Mouse (Mus musculus) MEL (cell line): ENCODE measurements around the gene Cfdp1. TPM values are rescaled to one million over a fixed set of nuclear protein-coding genes. Genes with fewer than 3 reads are reported as not detected.

Experiments
- DNase-seq: peaks from one replicate; pipeline ENCODE4 v3.0.0; 2011; ENCODE audit warnings: low read depth, low spot score
- H3K27ac ChIP-seq: 2 replicates; pipeline ENCODE4 v1.5.1; 2012; ENCODE audit warnings: low read depth, mild to moderate bottlenecking, control low read depth, low read length, moderate library complexity; ENCODE audit not compliant: control insufficient read depth
- H3K27me3 ChIP-seq, 2 experiments: fragments of 150-350 bp in 1 of 2; sonication (generic) in 1 of 2; 2 replicates each; pipeline ENCODE4 v1.6.1; 2012; ENCODE audit warnings: low read length in 2 of 2, mild to moderate bottlenecking in 2 of 2, improper control_type of control experiment in 1 of 2, moderate library complexity in 1 of 2; ENCODE audit not compliant: insufficient read depth in 2 of 2, control insufficient read depth in 1 of 2
- H3K36me3 ChIP-seq, 2 experiments: 2 replicates each; pipeline ENCODE4 v1.6.1; 2012 to 2014; ENCODE audit warnings: low read length in 2 of 2, improper control_type of control experiment in 1 of 2, inconsistent platforms in 1 of 2, mild to moderate bottlenecking in 1 of 2; ENCODE audit not compliant: insufficient read depth in 2 of 2, control insufficient read depth in 1 of 2
- H3K4me1 ChIP-seq, 2 experiments: fragments of 150-350 bp in 1 of 2; sonication (generic) in 1 of 2; 2 replicates each; pipeline ENCODE4 v1.6.1; 2012; ENCODE audit warnings: low read length in 2 of 2, improper control_type of control experiment in 1 of 2, mild to moderate bottlenecking in 1 of 2; ENCODE audit not compliant: insufficient read depth in 2 of 2, control insufficient read depth in 1 of 2
- H3K4me3 ChIP-seq, 2 experiments: fragments of 150-350 bp in 1 of 2; sonication (generic) in 1 of 2; 2 replicates each; pipeline ENCODE4 v1.5.1; 2012; ENCODE audit warnings: low read depth in 2 of 2, low read length in 2 of 2, mild to moderate bottlenecking in 2 of 2, moderate library complexity in 2 of 2, control low read depth in 1 of 2, improper control_type of control experiment in 1 of 2; ENCODE audit not compliant: control insufficient read depth in 1 of 2, insufficient read depth in 1 of 2
- H3K79me2 ChIP-seq: 2 replicates; pipeline ENCODE4 v1.6.1; 2012; ENCODE audit warnings: mild to moderate bottlenecking, low read length, moderate library complexity; ENCODE audit not compliant: control insufficient read depth, poor library complexity, insufficient read depth
- H3K9ac ChIP-seq: 2 replicates; pipeline ENCODE4 v1.6.1; 2012; ENCODE audit warnings: low read depth, mild to moderate bottlenecking, control low read depth, low read length, moderate library complexity; ENCODE audit not compliant: control insufficient read depth, poor library complexity, severe bottlenecking
- H3K9me3 ChIP-seq: fragments of 150-350 bp; sonication (generic); replicated peaks from 2 replicates; pipeline ENCODE4 v1.6.1; 2012; ENCODE audit warnings: mild to moderate bottlenecking, low read length, improper control_type of control experiment, moderate library complexity; ENCODE audit not compliant: insufficient read depth
- CHD1 ChIP-seq: IDR thresholded peaks from 2 replicates; pipeline ENCODE4 v1.6.1; 2012; ENCODE audit warnings: low read depth, mild to moderate bottlenecking, inconsistent platforms, low read length, improper control_type of control experiment
- CTCF ChIP-seq, 3 experiments: IDR thresholded peaks in 2 of 3; conservative IDR thresholded peaks in 1 of 3; 2 replicates each; pipeline ENCODE4 v1.5.1; 2011 to 2012; ENCODE audit warnings: low read length in 3 of 3, low read depth in 2 of 3, mild to moderate bottlenecking in 2 of 3, improper control_type of control experiment in 1 of 3, inconsistent platforms in 1 of 3, mixed read lengths in 1 of 3, moderate library complexity in 1 of 3; ENCODE audit not compliant: control insufficient read depth in 1 of 3, insufficient read depth in 1 of 3, poor library complexity in 1 of 3, severe bottlenecking in 1 of 3
- ELF1 ChIP-seq: IDR thresholded peaks from 2 replicates; pipeline ENCODE4 v1.6.1; 2014; ENCODE audit warnings: low read depth, mild to moderate bottlenecking, inconsistent platforms, low read length, improper control_type of control experiment, moderate library complexity
- ETS1 ChIP-seq: IDR thresholded peaks from 2 replicates; pipeline ENCODE4 v1.6.1; 2012; ENCODE audit warnings: low read depth, mild to moderate bottlenecking, inconsistent platforms, low read length, improper control_type of control experiment, moderate library complexity
- GABPA ChIP-seq: IDR thresholded peaks from 2 replicates; pipeline ENCODE4 v1.6.1; 2012; ENCODE audit warnings: low read depth, mild to moderate bottlenecking, inconsistent platforms, low read length, improper control_type of control experiment, moderate library complexity
- HCFC1 ChIP-seq: IDR thresholded peaks from 2 replicates; pipeline ENCODE4 v1.6.1; 2012; ENCODE audit warnings: low read depth, mild to moderate bottlenecking, inconsistent platforms, low read length, improper control_type of control experiment, moderate library complexity
- KAT2A ChIP-seq: conservative IDR thresholded peaks from 2 replicates; pipeline ENCODE4 v1.6.1; 2012; ENCODE audit warnings: low read depth, low read length, improper control_type of control experiment, inconsistent platforms
- MAX ChIP-seq: IDR thresholded peaks from 2 replicates; pipeline ENCODE4 v1.6.1; 2011; ENCODE audit warnings: low read length, improper control_type of control experiment
- MAZ ChIP-seq: IDR thresholded peaks from 2 replicates; pipeline ENCODE4 v1.6.1; 2012; ENCODE audit warnings: low read depth, mild to moderate bottlenecking, inconsistent platforms, low read length, improper control_type of control experiment
- MEF2A ChIP-seq: IDR thresholded peaks from 2 replicates; pipeline ENCODE4 v1.6.1; 2014; ENCODE audit warnings: low read depth, mild to moderate bottlenecking, inconsistent platforms, low read length, improper control_type of control experiment; ENCODE audit not compliant: poor library complexity, insufficient replicate concordance, severe bottlenecking; ENCODE audit errors: extremely low read depth
- MYB ChIP-seq: IDR thresholded peaks from 2 replicates; pipeline ENCODE4 v1.6.1; 2011; ENCODE audit warnings: mild to moderate bottlenecking, low read depth, low read length, improper control_type of control experiment
- NELFE ChIP-seq: IDR thresholded peaks from 2 replicates; pipeline ENCODE4 v1.6.1; 2011; ENCODE audit warnings: low read depth, low read length, improper control_type of control experiment
- POLR2AphosphoS2 ChIP-seq: IDR thresholded peaks from 2 replicates; pipeline ENCODE4 v1.6.1; 2011; ENCODE audit warnings: low read length, improper control_type of control experiment
- RAD21 ChIP-seq: IDR thresholded peaks from 2 replicates; pipeline ENCODE4 v1.6.1; 2011; ENCODE audit warnings: mild to moderate bottlenecking, low read depth, low read length, improper control_type of control experiment
- TCF12 ChIP-seq: IDR thresholded peaks from 2 replicates; pipeline ENCODE4 v1.6.1; 2014; ENCODE audit warnings: low read depth, mild to moderate bottlenecking, inconsistent platforms, low read length, improper control_type of control experiment, moderate library complexity
- UBTF ChIP-seq: IDR thresholded peaks from 2 replicates; pipeline ENCODE4 v1.6.1; 2012; ENCODE audit warnings: low read depth, mild to moderate bottlenecking, inconsistent platforms, low read length, improper control_type of control experiment, moderate library complexity, borderline replicate concordance; ENCODE audit not compliant: insufficient read depth
- USF1 ChIP-seq: IDR thresholded peaks from 2 replicates; pipeline ENCODE4 v1.6.1; 2014; ENCODE audit warnings: low read depth, mild to moderate bottlenecking, inconsistent platforms, low read length, improper control_type of control experiment, moderate library complexity
- ZC3H11A ChIP-seq: IDR thresholded peaks from 2 replicates; pipeline ENCODE4 v1.6.1; 2012; ENCODE audit warnings: low read depth, mild to moderate bottlenecking, inconsistent platforms, low read length, improper control_type of control experiment
- ZKSCAN1 ChIP-seq: IDR thresholded peaks from 2 replicates; pipeline ENCODE4 v1.6.1; 2012; ENCODE audit warnings: low read depth, mild to moderate bottlenecking, inconsistent platforms, low read length, improper control_type of control experiment, moderate library complexity
- ZMIZ1 ChIP-seq: IDR thresholded peaks from 2 replicates; pipeline ENCODE4 v1.6.1; 2012; ENCODE audit warnings: low read depth, mild to moderate bottlenecking, inconsistent platforms, low read length, improper control_type of control experiment, moderate library complexity
- ZNF384 ChIP-seq: IDR thresholded peaks from 2 replicates; pipeline ENCODE4 v1.6.1; 2012; ENCODE audit warnings: low read depth, mild to moderate bottlenecking, inconsistent platforms, low read length, improper control_type of control experiment
- polyA plus RNA-seq, 2 experiments: library from polyadenylated mRNA; stranded (reverse) in 1 of 2; unstranded in 1 of 2; fragments of >175 nt in 1 of 2; fragments of >200 nt in 1 of 2; gene quantifications; 2 replicates each; pipeline versions ENCODE4 v1.2.1 to v1.2.4; 2012; ENCODE audit warnings: low replicate concordance in 2 of 2, low read depth in 1 of 2; ENCODE audit not compliant: insufficient read length in 2 of 2, insufficient read depth in 1 of 2, missing spikeins in 1 of 2
- total RNA-seq: library from RNA; depleted of rRNA; stranded (reverse); fragments of 300-350 nt; gene quantifications from 2 replicates; pipeline ENCODE4 v1.2.3, GENCODE M21; 2012

The Cfdp1 gene
- total and polyA plus RNA-seq, 3 experiments, result 185 to 214 TPM; not detected in 1

DNA sequence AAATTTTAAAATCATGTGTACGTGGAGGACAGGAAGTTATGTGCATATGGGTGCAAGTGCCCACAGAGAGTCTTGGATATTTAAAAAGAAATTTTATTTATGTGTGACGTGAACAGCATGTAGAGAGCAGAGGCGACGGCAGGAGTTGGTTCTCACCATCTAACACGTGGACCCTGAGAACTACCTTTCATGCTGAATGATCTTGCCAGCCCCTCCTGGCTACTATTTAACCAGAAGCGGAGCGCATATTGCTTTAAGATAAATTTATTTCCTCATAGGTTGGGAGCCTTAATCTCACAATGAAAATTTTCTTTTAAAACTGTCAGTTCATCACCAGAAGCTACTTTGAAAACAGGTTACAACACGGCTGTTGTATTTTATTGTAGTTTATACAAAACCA, 10.6 kb upstream of the Cfdp1 start:
- DNase-seq, result no peak
- Histone ChIP-seq H3K9ac (no peak overlapping the region), H3K4me3 (no peak overlapping the region), H3K36me3 (no peaks in the 10 kb centered on the region), H3K27me3 (no peaks in the 10 kb centered on the region), H3K27ac (no peak overlapping the region), H3K4me1 (no peaks in the 10 kb centered on the region), H3K79me2 (no peaks in the 10 kb centered on the region), H3K9me3 (no peaks in the 10 kb centered on the region)
- TF ChIP-seq ZC3H11A (no peak), ELF1 (no peak), MYB (no peak), ZMIZ1 (no peak), MAZ (no peak), ZNF384 (no peak), KAT2A (no peak), GABPA (no peak), CHD1 (no peak), CTCF (IDR thresholded peaks at IDR 0.05 in 2 of 3, conservative IDR thresholded peaks at IDR 0.05 in 1 of 3; ENCODE audit: control insufficient read depth in 1 of 3, insufficient read depth in 1 of 3, low read depth in 2 of 3, low read length in 3 of 3, poor library complexity in 1 of 3, severe bottlenecking in 1 of 3) (no peak), ETS1 (no peak), ZKSCAN1 (no peak), RAD21 (no peak), UBTF (no peak), MEF2A (no peak), NELFE (no peak), USF1 (no peak)

DNA sequence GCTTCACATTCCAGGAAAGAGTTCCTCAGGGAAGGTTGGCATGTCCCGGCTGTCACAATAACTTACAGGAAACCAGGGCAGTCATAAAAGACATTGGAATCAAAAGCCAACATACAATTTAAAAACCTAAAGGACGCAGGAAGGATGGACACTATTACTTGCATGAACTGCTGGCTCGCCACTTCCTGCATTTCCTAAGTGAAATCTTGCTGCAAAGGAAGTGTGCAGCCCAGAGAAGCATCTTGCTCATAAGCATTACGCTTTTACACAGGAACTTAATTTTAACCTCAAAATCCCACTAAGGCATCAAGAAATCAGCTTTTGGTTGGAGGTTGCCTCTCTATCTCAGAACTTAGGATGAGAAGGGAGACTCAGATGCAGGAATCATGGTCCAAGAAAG, 9.2 kb upstream of the Cfdp1 start:
- H3K79me2 ChIP-seq, result no peaks in the 10 kb centered on the region
- H3K4me3 ChIP-seq, result no peak overlapping the region
- no peaks in the 10 kb centered on the region for H3K36me3 ChIP-seq
- DNase-seq, result no peak
- no peaks in the 10 kb centered on the region for H3K4me1 ChIP-seq
- no peak for TF ChIP-seq CHD1
- no peak for TF ChIP-seq TCF12
- no peak for TF ChIP-seq MAX
- no peak for TF ChIP-seq HCFC1
- TF ChIP-seq GABPA, result no peak
- TF ChIP-seq USF1, result no peak
- TF ChIP-seq POLR2AphosphoS2, result no peak
- TF ChIP-seq ZC3H11A, result no peak
- no peak for TF ChIP-seq NELFE
- no peak for TF ChIP-seq ZNF384
- no peak overlapping the region for H3K27ac ChIP-seq
- no peaks in the 10 kb centered on the region for H3K9me3 ChIP-seq
- no peaks in the 10 kb centered on the region for H3K27me3 ChIP-seq
- H3K9ac ChIP-seq, result no peak overlapping the region
